Mouse (Mus musculus) liver, adult 2 months (tissue): Measurements from ENCODE around the gene Klf14. TPM values are rescaled to one million over a fixed set of nuclear protein-coding genes. Genes with fewer than 3 reads are reported as not detected.

ENCODE experiments used
- DNase-seq: peaks from one replicate; pipeline ENCODE4 v3.0.0-alpha.2; 2011; ENCODE audit warnings: low read depth, low spot score; ENCODE audit errors: extremely low read depth
- H3K27ac ChIP-seq: fragments of 200-500 bp; replicated peaks from 2 replicates; pipeline ENCODE4 v1.5.1; 2012; ENCODE audit warnings: low read depth, mild to moderate bottlenecking, control low read depth, inconsistent platforms, low read length; ENCODE audit not compliant: insufficient read depth
- H3K27me3 ChIP-seq: fragments of 200-500 bp; 2 replicates; pipeline ENCODE4 v1.6.1; 2012; ENCODE audit warnings: mild to moderate bottlenecking, moderate library complexity, low read length, inconsistent platforms; ENCODE audit not compliant: control insufficient read depth, insufficient read depth
- H3K36me3 ChIP-seq: fragments of 200-500 bp; 2 replicates; pipeline ENCODE4 v1.6.1; 2012; ENCODE audit warnings: low read length, inconsistent platforms; ENCODE audit not compliant: control insufficient read depth, insufficient read depth
- H3K4me1 ChIP-seq: fragments of 200-500 bp; 2 replicates; pipeline ENCODE4 v1.6.1; 2011; ENCODE audit warnings: low read length; ENCODE audit not compliant: control insufficient read depth, insufficient read depth
- H3K4me3 ChIP-seq: fragments of 200-500 bp; 2 replicates; pipeline ENCODE4 v1.5.1; 2011; ENCODE audit warnings: low read depth, mild to moderate bottlenecking, control low read depth, low read length, moderate library complexity; ENCODE audit not compliant: insufficient read depth
- H3K79me2 ChIP-seq: fragments of 200-500 bp; 2 replicates; pipeline ENCODE4 v1.6.1; 2012; ENCODE audit warnings: inconsistent platforms, mild to moderate bottlenecking, low read length, moderate library complexity; ENCODE audit not compliant: control insufficient read depth, insufficient read depth
- H3K9ac ChIP-seq: fragments of 200-500 bp; 2 replicates; pipeline ENCODE4 v1.6.1; 2012; ENCODE audit warnings: low read depth, mild to moderate bottlenecking, control low read depth, inconsistent platforms, low read length
- CTCF ChIP-seq: fragments of 200-500 bp; IDR thresholded peaks from 2 replicates; pipeline ENCODE4 v1.5.1; 2011; ENCODE audit warnings: low read depth, low read length, control low read depth
- POLR2A ChIP-seq: fragments of 200-500 bp; IDR thresholded peaks from 2 replicates; pipeline ENCODE4 v1.6.1; 2011; ENCODE audit warnings: low read length, control low read depth; ENCODE audit not compliant: insufficient read depth; ENCODE audit errors: extremely low read depth
- WGBS: fragments of 180-500 bp; shearing (Covaris S2); methylation state at CpG from one replicate; pipeline ENCODE4 v1.1.7; 2018; 5-methylcytosine and 5-hydroxymethylcytosine counted together
- polyA plus RNA-seq: library from polyadenylated mRNA; depleted of rRNA; stranded (reverse); fragments of >200 nt; gene quantifications from 2 replicates; pipeline ENCODE4 v1.2.3, GENCODE M21; 2012; rRNA removed
- total RNA-seq: library from RNA; depleted of rRNA; stranded (reverse); fragments of >200 nt; gene quantifications from 2 replicates; pipeline ENCODE4 v1.2.3, GENCODE M21; 2014; rRNA removed

Klf14 gene
- total and polyA plus RNA-seq, 2 experiments, result not detected

DNA sequence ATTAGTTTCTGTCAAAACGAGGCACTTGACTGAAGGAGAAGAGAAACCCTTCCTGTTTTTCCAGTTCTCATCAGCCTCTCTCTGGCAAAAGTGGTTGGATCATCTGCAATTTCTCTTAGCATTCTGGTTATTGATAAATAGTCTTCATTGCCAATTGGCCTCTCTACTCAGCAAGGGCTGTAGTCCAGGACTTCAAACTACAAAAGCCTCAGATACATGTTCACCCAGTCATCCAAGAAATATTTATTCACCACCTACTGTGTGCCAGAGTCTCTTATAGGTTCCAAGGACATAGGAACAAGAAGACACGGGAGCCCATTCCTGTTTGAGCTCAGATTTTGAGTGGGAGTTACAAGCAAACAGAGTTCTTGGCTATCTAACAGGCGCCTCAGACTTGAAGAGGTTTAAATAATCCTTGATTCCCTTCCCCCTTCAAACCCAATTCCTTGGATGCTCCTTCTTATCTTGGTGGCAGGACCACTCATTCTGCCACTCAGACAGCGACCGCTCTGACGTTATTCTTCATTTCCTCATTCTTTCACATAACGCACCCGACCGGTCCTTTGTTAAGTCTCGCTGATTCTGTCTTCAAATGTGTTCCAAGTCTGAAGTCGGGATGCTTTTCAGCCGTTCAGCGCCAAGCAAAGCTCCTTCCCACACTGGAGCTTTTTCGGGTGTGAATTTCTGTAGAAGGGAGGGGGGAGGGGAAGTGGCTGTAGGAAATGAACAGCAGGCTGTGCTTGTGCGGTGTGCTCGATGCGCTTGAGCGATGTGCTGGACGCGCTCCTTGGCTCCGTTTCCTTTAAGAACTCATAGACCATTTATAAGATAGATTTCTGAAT, 37.8 kb downstream of the Klf14 start:
- peak; percentile 69 for DNase-seq

DNA sequence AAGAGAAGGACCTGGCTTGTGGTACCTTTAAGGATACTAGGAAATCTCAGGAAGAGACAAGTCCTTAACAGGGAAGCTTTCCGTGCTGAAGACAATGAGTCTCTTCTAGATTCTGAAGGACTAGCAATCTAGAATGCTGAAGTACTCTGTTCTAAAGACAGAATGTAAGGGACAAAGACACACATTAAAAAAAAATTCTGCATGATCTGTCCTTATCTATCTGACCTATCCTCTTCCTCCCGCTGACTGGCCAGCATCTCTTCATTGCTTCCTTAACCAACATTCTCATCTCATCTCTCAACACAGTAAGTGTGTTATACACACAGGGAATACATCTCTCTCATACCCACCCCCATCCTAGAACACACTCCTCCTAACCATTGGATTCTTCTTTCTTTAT, 43.4 kb downstream of the Klf14 start, which contains the start of gene Tsga13:
TSS of gene Tsga13 (minus strand) at position 101 of the 400 bp plus-strand sequence.
- peaks cover 2% of the 10 kb centered on the region; the same call in 1 of the 2 replicates for H3K4me1 ChIP-seq
- no peaks in the 10 kb centered on the region for H3K36me3 ChIP-seq
- H3K27ac ChIP-seq, result no peak within 1 kb of the TSS
- no peak within 1 kb of the TSS for H3K4me3 ChIP-seq
- H3K27me3 ChIP-seq, result no peaks in the 10 kb centered on the region
- 83% methylated on average over 2 of the region's 2 CpGs for WGBS
- no peaks in the 10 kb centered on the region for H3K79me2 ChIP-seq
- no peak for TF ChIP-seq POLR2A
- no peak for TF ChIP-seq CTCF
- no peak within 1 kb of the TSS for H3K9ac ChIP-seq
- DNase-seq, result no peak

More for the DNA sequence above, 37.8 kb downstream of the Klf14 start:
- H3K4me3 ChIP-seq, result no peak overlapping the region
- peaks cover 2% of the 10 kb centered on the region; the same call in 1 of the 2 replicates for H3K4me1 ChIP-seq
- no peaks in the 10 kb centered on the region for H3K36me3 ChIP-seq
- TF ChIP-seq CTCF (no peak), POLR2A (no peak)
- no peak overlapping the region for H3K27ac ChIP-seq
- H3K9ac ChIP-seq, result no peak overlapping the region
- H3K79me2 ChIP-seq, result no peaks in the 10 kb centered on the region
- H3K27me3 ChIP-seq, result no peaks in the 10 kb centered on the region
- 57% methylated on average over 21 of the region's 21 CpGs for WGBS

DNA sequence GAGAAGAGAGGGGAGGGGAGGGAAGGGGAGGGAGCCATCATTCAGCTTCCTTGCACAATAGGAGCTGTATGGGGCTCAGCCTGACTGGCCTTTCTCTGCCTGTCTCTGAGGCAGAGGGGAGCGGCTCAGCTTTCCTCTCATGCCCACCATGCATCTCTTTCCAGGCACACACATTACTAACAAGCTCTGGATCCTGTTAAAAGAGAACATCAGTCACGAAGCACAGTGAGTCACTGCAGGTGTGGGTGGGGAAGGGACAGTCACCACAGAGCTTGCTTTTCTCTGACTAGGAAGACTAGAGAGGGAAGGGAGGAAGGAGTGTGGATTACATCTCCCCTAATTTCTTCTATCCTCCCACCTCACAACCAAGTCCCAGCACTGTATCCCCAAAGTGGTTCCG, 50.9 kb downstream of the Klf14 start:
- TF ChIP-seq CTCF, result no peak
- no peak for TF ChIP-seq POLR2A
- DNase-seq, result no peak
- 66% methylated on average over 3 of the region's 3 CpGs for WGBS

More for the DNA sequence above, 50.9 kb downstream of the Klf14 start:
- no peaks in the 10 kb centered on the region for H3K4me1 ChIP-seq
- H3K4me3 ChIP-seq, result no peak overlapping the region
- no peak overlapping the region for H3K27ac ChIP-seq
- H3K27me3 ChIP-seq, result no peaks in the 10 kb centered on the region
- H3K36me3 ChIP-seq, result no peaks in the 10 kb centered on the region
- no peaks in the 10 kb centered on the region for H3K79me2 ChIP-seq
- H3K9ac ChIP-seq, result no peak overlapping the region

Other genes with a start within 250 kb of the Klf14 start
- gene Mest, start 235.5 kb downstream of the Klf14 start, total RNA-seq, result 1.9 and 9.4 TPM in 2 replicates
- 7.1 and 8.6 TPM in 2 replicates for gene Mest, start 235.5 kb downstream of the Klf14 start, polyA plus RNA-seq
- gene Copg2, start 62.3 kb downstream of the Klf14 start, total RNA-seq, result 26.9 and 27.6 TPM in 2 replicates
- gene Copg2, start 62.3 kb downstream of the Klf14 start, polyA plus RNA-seq, result 7.0 and 7.5 TPM in 2 replicates
- gene Tsga13, start 43.5 kb downstream of the Klf14 start, total RNA-seq, result not detected in 2 replicates
- not detected in 2 replicates for gene Tsga13, start 43.5 kb downstream of the Klf14 start, polyA plus RNA-seq